Mouse (Mus musculus) c-Kit-negative CD71-positive TER-119-positive erythroid progenitor cells, embryonic 14.5 days (primary cell): ENCODE data around the gene Col25a1.

Experiments
- DNase-seq: peaks from one replicate; pipeline ENCODE4 v3.0.0-alpha.2; 2013; ENCODE audit warnings: low read depth, low spot score

Col25a1 gene

DNA sequence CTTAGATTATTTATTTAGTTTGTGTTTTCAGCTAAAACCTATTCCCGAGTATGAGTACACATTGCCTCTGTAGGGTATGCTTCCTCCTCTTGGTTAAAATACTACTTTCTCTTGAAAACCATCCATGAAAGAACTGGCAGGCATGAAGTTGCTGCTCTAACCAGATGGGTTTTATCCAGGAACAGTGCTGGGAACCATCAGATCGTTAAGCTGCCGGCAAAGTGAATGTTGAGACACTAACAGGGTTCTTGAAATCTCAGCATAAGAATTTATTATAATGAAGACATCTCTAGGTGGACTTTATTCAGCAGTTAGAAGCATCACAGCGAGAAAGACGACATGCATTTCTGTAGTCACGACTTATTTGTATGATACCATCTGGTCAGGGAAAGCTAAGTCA is 181.9 kb downstream of the Col25a1 start:
- DNase-seq: no peak

DNA sequence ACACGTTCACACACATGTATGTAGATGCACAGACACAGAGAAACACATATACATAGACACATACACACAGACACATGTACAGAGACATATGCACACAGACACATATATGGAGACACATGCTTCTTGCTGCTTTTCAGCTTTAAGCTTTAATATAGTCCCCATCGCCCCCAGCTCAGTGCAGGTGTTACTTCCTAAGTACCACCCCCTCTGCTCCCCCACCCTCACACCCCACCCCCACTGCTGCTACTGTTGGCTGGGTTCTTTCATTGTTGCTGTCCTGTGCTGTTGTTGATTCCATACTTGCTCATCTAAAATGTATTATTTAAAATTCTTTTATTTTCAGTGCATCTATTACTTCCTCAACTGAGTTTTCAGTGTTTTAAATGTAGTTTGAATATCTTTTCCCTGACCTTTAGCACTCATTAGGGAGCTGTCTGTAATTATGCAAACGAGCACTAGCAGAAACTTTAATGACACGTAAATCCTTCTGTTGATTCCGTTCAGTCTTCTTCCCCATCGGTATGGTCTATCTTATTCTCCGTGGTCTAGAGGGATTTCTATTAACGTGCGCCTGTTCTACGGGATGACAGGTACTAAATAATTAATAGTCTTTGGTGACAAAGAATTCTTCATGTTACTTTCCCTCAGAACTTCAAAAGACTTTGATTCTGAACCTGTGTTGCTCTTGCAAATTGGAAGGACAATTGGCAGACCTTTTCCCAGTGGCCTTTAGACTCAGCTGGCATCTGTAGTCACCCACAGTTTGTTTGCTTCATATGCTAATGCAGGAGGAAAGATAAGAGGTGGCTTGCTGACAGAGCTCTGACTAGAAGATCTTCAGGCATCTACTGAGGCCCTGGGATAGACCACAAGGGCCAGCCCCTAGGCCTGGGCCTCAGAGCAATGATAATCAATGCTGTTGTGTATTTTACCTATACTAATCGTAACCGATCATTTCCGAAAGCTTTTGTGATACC is 196.0 kb downstream of the Col25a1 start:
- no peak for DNase-seq

DNA sequence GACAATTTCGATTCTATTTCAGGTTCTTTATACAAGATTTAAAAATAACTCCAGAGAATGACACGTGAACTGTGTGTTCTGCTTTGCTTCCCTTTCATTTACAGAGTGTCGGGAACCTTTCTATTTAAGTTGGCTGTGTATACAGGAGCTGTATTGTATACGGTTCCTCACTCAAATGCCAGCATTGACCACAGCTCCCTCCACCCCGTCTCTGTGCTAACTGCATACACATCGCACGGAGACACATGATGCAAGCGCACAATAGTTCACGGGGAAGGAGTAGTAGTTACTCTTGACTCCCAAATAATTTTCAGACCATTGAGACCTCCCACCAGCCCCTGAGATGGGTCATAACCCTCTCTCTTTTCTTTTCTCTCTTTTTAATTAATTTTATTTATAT is 197.6 kb downstream of the Col25a1 start:
- no peak for DNase-seq

DNA sequence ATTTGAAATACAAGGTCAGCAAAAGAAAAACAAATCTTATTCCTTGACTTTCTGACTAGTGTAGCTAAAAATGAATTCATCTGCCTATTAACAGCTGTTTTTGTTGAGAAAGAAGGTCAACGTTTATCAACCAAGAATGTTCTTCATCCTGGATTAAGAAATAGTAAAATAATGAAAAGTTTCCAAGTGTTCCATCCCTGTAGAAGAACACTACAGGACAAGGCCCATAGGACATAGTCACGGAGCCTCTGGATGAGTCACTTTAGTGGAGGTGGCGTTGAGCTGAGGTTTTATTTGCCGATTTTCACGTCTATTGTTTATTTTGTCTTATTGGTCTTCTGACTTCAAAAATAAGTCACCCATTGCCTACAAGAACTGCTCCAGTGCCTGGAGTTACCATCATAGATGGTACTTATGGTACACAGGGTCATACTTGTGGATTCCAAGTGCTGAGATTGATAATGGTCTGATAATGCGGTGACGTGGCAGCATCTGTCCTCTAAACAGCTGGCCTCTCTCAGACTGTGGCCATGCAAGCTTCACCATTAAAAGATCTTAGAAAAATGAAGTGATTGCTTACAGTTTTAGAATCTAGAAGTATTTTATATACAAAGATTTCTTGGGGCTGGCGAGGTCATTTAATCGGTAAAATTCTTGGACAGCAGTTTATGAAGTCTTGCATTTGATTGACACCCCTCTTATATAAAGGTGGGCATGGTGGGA is 198.7 kb downstream of the Col25a1 start:
- DNase-seq: no peak

DNA sequence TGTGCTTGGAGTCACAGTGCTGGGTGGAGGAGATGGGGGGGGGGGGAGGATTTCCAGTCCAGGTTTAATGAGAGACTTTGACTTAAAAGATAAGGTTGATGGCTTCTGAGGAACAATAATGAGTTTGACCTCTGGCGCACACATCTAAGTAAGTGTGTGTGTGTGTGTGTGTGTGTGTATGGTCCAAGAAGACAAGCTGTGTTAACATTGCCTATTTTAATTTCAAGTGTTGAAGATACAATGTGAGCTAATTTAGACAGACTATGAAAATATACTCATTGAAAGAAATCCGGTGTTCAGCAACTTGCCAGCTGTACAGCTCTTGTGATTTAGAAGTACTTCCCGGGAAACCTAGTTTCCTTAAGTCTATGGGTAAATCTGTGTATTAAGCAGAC is 199.3 kb downstream of the Col25a1 start:
- no peak for DNase-seq

DNA sequence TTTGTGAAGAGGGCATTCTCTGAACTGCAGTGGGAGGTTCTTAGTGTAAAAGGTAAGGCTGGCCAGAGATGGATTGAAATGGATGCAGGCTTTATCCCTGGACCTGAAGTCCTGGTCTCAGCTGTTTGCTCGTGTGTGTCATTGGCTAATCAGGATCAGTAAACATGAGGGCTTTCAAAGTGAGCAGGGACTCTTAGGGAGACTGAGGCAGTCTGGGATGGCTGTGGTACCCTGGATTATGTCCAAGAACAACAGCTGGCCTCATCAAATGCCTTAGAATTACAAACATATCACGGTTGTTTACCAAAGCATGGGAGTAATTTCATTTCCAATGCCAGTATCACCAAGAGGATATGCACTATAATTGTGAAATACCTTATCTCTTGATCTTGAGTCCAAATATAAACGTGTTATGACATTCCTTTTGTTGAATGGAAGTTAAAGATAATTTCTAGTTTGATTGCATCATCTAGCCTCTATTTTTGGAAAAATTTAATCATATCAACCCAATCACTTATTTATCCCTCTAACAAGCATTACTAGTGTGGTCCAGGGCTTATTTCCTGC is 201.1 kb downstream of the Col25a1 start:
- no peak for DNase-seq

DNA sequence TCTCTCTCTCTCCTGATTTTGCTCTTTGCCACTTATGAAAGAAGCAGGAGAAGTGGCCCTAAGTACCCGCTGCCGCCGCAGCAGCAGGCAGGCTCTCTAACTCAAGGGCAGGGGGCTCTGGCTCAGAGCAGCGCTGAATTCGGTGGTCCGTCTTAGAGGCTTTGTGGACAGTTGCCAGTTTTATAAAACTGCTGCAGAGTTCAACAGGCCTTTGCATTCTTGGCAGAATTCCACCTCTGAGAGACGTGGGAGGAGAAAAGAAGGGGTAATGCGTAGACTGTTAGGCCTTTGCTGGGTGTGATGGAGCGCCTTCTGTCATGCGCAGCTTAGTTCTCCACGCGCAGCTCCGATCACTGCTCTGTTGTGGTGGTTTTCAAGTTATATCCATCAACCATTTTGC is 206.6 kb downstream of the Col25a1 start:
- DNase-seq: no peak

DNA sequence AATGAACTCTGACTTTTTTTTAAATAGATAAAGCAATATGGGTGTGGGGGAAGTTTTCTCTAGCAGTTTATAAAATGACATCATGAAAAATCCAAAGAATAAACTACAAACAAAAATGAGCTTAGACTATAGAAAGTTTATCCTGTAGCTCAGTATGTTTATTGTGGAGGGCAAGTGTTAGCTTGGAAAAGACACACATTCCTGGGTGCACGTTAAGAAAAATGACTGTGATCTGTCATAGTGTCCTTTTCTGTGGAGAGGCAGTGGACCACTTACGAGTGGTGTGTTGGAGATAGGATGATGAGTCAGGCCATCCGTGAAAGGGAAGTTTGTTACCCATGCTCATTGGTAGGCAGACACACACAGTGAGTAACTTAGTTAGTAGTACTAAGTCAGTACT is 207.1 kb downstream of the Col25a1 start:
- DNase-seq: no peak

DNA sequence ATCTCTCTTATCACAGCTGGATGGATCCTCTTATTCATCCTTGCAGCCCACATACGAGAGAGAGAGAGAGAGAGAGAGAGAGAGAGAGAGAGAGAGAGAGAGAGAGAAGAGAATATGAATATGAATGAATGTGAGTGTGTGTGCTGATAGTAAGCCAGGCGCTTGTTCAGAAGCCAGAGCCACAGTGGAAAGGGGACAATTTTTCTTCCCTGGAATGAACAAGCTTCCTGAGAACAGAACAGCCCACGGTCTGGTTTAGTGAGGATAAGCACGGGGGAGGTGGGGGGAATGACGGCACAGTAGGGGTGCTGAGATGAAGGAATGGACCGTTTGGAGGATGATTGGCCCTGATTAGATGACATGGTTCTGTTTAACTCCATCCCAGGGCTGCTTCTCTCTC is 218.9 kb downstream of the Col25a1 start:
- no peak for DNase-seq

DNA sequence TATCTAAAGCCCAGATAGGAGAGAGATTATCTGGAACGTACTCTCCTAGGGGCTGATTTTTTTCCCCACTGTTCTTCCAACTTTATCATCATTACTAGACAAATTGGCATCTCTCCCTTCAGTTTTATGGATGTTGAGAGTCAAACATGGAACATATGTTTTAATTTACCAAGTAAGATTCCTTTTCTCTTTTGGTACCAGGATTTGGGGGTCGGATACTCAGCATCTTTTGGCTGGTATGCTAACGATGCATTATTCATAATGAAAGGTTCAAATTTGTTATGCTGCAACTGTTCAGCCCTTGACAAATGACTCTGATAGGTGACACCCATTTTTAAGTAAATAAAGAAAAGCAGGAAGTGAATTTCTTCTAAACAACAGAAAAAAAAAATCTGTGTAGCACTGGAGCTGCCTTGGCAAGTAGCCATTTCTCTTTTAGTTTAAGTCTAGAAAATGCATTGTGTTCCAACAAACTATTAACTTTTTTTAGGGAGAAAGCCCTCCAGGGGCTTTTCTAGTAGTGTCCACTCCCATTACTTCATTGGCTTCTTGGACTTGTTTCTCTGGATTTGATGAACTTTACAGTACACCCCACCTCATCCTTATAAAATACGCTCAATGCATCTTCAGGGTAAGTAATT is 223.2 kb downstream of the Col25a1 start:
- DNase-seq: no peak

DNA sequence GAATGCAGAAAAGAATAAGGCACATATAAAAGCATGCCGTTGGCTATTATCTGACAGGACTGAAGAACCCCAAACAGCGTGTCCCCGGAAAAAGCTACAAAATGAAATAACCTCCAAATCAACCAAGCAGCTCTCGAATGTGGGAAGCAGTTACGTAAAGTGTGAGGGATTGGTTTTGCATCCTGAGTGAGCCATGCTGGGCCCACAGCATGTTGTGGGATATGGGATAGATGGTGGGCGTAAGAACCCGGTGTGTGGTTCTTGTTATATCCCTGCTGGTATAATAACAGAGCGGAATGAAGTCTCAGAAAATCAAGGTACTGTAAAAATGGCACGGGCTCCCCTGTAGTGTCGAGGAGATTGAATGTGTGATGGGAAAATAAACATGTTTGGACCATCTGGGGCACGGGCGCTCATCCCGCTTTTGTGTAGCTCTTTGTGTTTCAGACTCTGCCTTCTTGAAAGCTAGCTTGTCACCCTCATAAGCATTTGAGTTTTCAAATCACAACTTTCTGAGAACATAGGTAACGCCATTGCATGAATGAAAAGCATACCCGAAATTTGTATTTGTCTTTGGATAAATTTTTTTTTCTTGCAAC is 225.4 kb downstream of the Col25a1 start:
- no peak for DNase-seq

DNA sequence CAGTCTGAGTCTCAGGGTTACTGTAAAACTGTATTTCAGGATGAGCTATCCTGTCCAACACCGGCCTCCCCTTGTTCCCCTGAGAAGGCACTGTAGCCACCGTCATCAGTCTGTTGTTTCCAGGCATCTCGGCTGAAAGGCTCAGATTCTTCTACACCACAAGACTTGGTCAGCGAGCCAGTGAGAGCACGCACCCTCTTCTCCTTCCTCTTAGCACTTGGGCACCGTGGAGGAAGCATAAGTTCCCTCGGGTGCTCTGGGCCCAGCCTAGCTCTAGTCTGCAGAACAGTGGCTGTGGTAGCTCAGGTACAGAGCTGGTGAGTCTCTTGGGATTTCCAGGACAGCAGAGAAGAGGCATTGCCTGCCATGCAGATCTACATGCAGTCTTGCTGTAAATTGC is 229.5 kb downstream of the Col25a1 start:
- no peak for DNase-seq

DNA sequence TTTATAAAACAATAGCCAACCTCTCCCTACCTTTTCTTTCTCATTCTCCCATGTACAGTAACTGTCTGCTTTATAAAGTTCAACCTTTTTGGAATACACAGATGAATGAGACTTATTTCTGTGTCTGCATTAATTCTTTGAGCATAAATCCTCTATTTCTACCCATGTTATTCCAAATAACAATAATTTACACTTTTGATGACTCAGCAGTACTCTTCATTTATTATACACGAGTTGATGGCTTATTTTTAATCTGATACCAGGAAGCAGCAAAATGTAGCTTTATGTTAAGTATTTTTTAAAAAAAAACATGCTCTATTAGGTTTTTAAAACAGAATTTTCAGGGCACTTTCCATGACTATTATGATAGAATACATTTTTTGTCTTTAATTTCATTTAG is 230.6 kb downstream of the Col25a1 start:
- DNase-seq: no peak

DNA sequence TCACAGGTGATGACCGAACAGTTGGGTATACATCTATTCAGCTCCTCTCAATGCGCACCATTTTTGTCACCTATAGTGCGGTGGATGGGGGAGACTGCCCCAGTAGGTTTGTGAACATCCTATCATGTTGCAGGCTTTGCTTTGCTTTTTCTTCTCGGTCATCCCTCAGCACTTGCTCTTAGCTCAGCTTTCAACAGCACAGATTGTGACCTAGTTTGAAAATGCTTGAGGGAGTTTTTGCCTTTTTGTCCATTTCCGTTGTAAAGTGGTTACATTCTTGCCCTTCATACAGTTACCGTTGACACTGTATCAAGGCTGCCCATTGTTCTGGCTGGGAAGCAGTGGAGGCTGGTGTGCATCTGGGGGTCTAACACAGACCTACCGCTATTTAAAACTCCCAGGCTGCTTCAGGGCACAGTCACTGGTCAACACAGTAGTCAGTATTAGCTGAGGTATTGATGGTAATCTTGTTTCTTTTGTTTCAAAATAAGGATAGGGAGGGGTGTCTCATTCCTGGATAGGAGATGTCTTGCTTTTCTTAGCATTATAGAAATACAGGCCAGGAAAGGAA is 231.6 kb downstream of the Col25a1 start:
- DNase-seq: no peak

DNA sequence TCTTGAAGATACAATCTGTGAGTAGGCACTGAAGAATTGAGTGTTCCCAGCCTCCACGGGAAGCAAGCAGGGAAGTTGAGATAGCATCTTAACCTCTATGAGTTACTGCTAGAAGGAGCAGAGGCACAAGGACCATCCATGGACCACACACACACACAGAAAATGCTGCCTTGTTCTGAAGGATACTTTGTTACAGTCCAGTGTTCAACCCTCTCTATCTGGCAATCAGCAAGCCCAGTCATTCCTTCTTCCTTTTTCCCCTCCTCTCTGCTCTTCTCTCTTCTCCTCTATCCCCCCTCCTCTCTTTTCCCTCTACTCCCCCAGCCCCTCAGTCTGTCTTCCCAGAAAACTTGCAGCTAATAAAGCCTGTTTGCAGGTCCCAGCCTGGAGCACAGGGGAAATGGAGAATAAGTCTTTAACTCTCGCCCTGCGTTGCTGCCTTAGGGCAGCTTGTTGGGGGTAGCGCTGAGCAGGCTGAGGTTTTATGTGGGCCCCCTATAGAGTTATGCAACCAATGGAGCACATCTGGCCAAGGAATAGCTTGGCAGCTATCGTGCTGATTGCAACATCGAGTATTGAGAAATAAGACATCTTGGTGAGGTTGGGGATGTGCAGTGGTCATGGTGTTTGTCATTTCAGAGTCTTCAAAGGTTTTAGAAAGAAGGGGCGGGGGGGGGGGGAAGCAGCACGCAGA is 235.8 kb downstream of the Col25a1 start:
- DNase-seq: no peak

DNA sequence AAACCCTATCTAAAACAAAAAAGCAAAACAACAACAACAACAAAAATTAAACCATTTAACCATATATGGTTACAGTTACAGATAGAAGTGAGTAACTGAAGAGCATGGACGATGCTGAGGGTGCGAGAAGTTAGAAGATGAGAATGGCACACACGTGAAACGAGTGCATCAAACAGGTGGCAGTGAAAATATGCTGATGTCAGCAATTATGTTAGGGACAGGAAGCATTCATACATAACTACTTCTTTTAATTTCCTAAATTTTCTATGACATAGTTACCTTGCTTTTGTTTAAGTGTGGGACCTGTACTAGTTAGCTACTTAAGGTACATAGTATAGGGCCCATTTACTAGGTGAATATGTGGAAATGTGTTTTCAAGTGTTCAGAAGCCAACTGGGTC is 237.1 kb downstream of the Col25a1 start:
- DNase-seq: no peak

DNA sequence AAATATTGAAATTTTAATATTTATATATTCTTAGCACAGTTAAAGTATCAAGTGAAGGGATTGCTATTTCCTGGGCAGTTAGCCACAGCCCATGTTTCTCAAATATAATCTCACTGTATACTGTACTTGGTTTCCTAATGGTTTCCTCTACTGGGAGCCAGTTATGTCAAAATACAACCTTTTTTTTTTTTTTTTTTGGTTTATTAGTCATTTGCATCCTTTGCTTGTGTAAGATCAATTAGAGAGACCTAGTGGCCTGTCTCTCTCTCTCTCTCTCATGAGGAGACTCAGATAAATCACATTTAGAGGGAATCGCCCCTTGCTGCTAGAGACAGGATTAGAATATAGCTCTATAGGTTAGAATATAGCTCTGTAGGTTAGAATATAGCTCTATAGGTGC is 237.8 kb downstream of the Col25a1 start:
- no peak for DNase-seq

DNA sequence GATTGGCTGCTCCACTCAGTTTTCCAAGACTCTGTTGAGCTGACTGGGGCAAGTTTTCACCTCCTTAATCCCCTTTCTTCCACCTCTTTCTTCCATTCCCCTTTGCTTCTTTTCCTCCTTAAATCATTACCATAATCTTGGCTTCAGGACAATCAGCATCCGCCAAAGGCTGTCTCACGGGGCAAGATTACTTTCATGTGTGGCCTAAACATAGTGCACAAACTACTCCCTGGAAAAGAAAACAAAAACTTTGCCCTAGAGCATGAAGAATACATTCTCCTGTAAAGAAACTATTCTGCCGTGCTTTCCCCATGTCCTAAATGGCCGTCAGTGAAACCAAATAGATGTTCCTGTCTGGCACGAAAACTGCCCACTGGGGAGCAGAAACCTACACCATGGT is 238.9 kb downstream of the Col25a1 start:
- DNase-seq: no peak

DNA sequence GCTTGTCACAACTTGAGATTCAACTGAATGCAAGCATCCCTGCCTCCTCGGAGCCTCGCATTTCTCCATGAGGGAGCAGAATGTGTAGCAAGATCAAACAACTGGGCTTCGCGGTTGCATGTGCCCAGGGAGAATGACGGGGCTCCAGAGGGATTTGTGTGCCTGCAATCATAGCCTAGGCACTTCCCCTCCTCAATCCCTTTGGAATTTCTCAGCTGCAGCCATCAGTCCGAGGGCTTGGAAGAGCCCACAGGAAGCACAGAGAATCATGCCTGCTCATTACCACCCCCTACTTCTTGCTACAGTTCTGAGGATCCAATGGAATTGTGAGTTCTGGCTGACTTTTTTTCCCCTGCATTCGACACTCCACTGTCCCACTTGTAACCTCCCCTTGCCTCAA is 241.8 kb downstream of the Col25a1 start:
- DNase-seq: no peak

DNA sequence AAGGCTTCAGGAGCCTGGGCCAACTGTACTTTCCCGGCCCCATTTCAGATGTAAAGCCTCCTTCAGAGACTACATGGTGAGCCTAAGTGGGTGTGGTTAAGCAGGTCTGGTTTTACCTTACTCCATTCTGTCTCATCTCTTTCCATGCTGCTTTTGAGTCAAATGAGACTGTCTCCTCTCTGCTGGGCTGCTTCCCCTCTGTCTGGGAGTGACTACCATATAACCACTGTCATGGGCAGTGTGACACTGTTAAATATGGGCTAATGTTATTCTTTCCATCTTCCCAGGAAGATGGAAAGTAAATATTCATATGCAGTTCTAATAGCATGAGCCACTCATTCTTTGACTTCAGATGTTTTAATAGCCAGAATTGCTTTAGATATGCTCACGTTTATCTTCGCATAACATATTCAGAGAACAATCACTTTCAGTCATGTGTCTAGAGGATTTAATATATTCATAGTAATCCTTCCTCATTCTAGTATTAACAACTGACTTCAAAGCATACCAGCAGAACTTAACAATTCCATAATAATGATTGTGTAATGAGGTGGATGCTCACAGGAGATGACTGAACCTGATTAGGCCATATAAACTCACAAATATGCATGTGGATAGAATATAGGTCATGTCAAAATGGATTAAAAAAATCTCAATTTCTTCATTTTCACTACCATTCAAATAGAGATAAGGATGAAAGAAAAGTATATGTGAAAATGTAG is 243.5 kb downstream of the Col25a1 start:
- no peak for DNase-seq
